Mouse (Mus musculus) thymus, adult 2 months (tissue): ENCODE measurements at regions not wholly inside any gene's neighbourhood (a gene's known extent, or its start where the extent isn't known, plus 50 kb on each side); places are given as distances from the start of the nearest gene placed in this dataset.

ENCODE experiments used
- CTCF ChIP-seq: fragments of 200-500 bp; IDR thresholded peaks from 2 replicates; pipeline ENCODE4 v1.5.1; 2012; ENCODE audit warnings: mild to moderate bottlenecking, control low read depth, low read length, moderate library complexity, borderline replicate concordance; ENCODE audit not compliant: control insufficient read depth, poor library complexity, insufficient read depth; ENCODE audit errors: extremely low read depth
- POLR2A ChIP-seq: fragments of 200-500 bp; IDR thresholded peaks from 2 replicates; pipeline ENCODE4 v1.6.1; 2012; ENCODE audit warnings: mild to moderate bottlenecking, low read length, control low read depth, moderate library complexity; ENCODE audit not compliant: control insufficient read depth, poor library complexity, insufficient read depth; ENCODE audit errors: extremely low read depth

DNA sequence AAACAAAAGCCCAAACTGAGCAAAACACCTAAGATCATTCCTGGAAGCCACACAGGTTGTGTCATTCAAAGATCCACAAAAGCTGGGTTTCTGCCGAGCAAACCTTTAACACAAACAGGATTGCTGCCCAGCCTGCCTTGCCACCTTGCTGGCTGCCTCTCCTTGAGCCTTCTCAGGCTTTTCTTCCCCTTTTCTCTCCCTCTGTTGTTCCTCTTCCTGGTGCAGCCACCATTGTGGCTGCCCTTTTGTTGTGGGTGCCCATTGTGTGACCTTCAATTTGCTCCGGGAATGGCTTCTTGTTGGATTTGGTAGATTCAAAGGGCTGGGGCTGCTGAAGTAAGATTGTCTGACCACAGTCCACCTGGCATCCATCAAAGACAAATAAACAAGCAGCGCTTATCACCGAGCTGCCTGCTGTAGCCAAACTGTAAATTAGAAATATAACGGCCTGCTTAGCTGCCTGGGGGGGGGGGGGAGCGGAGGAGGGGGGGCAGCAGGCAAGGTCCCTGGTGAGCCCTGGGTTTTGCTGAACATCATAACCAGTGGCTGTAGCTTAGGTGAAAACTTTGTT lies 169.8 kb downstream of the Kit start:
- no peak for TF ChIP-seq POLR2A
- TF ChIP-seq CTCF = no peak
